Mouse (Mus musculus) erythroblast, embryonic 14.5 days (primary cell): ENCODE measurements around the gene Kif22. TPM values are rescaled to one million over a fixed set of nuclear protein-coding genes. Genes with fewer than 3 reads are reported as not detected.

Experiments used
- H3K27me3 ChIP-seq: 2 replicates; pipeline ENCODE4 v1.6.1; 2012; ENCODE audit warnings: inconsistent platforms; ENCODE audit not compliant: control insufficient read depth
- H3K36me3 ChIP-seq: 2 replicates; pipeline ENCODE4 v1.6.1; 2012; ENCODE audit warnings: mild to moderate bottlenecking, inconsistent platforms; ENCODE audit not compliant: control insufficient read depth
- H3K4me1 ChIP-seq: 2 replicates; pipeline ENCODE4 v1.6.1; 2012; ENCODE audit warnings: inconsistent platforms; ENCODE audit not compliant: control insufficient read depth
- H3K4me3 ChIP-seq: replicated peaks from 2 replicates; pipeline ENCODE3; 2012; ENCODE audit warnings: moderate library complexity, mild to moderate bottlenecking, inconsistent platforms
- H3K9me3 ChIP-seq: 2 replicates; pipeline ENCODE4 v1.6.1; 2012; ENCODE audit warnings: low read length, inconsistent platforms, mixed read lengths; ENCODE audit not compliant: control insufficient read depth
- GATA1 ChIP-seq: IDR thresholded peaks from 2 replicates; pipeline ENCODE4 v1.6.1; 2012; ENCODE audit warnings: low read length, inconsistent platforms, mixed read lengths
- TAL1 ChIP-seq: IDR thresholded peaks from 3 replicates; pipeline ENCODE4 v1.6.1; 2012; ENCODE audit warnings: low read length, inconsistent platforms, mixed read lengths
- polyA plus RNA-seq: library from polyadenylated mRNA; stranded (reverse); fragments of >175 nt; gene quantifications from 2 replicates; pipeline ENCODE4 v1.2.3, GENCODE M21; 2012

The Kif22 gene
- polyA plus RNA-seq, 1 experiment = 23.7 TPM

DNA sequence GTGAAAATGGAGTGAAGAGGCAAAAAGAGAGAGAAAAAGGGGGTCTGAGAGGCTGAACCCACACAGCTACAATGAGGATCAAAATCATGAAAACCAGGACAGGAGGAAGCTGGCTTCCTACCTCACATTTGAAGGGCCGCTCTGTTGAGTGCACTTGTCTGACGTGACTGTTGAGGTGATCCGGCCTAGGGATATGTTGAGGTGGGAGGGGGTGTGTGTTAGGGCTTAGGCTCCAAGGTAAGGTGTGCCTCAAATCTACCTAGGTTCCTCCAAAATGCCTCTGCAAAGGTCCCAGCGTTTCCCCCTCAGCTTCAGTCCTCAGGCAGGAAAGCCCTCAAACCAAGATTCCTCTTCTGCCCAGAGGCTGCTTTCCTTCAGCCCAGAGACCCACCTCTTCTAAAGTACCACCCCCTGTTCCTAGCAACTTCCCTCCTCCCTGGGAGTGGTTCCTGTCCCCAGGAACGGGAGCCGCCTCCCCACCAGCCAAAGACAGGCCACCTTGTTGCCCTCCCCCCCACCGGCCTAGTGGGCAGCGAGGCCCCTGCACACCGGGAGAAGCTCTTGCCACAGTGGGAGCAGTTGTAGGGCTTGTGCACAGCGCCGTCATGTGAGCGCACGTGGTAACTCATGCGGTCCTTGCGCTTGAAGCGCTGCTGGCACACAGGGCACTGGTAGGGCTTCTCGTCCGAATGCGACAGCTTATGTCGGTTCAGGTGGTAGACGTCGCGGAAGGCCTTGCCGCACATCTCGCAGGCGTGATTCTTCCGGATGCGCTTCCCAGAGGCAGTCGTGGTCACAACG lies 17.3 kb downstream of the Kif22 start:
- Histone ChIP-seq H3K4me3 (peak overlapping the region; percentile 94), H3K36me3 (peaks cover 73% of the 10 kb centered on the region), H3K27me3 (peaks cover 7% of the 10 kb centered on the region), H3K4me1 (peaks cover 76% of the 10 kb centered on the region), H3K9me3 (no peaks in the 10 kb centered on the region)
- TF ChIP-seq GATA1 = no peak
- no peak for TF ChIP-seq TAL1

DNA sequence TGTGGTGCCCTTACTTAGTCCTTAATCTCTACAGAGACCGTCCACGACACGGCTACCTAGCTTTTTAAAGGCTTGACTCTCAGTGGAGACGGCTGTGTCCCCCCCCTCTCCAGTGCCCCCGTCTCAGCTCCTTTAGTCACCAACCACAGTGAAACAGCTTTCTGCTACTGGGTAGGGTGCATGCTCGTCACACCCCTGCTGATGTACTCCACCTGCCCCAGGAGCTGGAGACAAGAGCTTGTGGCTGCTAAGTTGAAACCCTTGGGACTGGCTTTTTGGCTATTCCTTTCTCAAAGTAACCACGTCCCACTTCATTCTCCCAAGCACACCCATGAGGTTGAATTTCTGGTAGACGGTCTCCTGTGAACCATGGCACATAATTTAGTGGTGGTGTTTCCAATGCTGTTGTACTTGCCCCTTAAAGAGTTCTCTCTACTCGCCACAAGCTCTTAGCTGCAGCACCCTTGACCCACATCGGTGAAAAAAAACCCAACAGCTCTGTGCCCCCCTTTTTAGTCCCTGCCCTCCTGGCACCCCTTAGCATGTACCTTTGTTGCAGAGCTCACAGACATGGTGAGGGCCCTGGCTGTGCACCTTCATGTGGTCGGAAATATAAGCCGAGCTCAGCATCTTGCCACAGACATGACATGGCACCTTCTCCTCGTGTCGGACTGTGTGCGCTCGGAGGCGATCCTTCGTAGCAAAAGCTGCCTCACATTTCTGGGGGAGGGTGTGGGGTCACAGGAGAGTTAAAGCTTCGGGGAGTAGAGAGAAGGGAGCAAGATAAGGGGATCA lies 18.2 kb downstream of the Kif22 start:
- no peaks in the 10 kb centered on the region for H3K9me3 ChIP-seq
- peaks cover 7% of the 10 kb centered on the region for H3K27me3 ChIP-seq
- H3K36me3 ChIP-seq = peaks cover 64% of the 10 kb centered on the region
- TF ChIP-seq GATA1 = no peak
- TF ChIP-seq TAL1 = no peak
- peak overlapping the region; percentile 94 for H3K4me3 ChIP-seq
- H3K4me1 ChIP-seq = peaks cover 71% of the 10 kb centered on the region

DNA sequence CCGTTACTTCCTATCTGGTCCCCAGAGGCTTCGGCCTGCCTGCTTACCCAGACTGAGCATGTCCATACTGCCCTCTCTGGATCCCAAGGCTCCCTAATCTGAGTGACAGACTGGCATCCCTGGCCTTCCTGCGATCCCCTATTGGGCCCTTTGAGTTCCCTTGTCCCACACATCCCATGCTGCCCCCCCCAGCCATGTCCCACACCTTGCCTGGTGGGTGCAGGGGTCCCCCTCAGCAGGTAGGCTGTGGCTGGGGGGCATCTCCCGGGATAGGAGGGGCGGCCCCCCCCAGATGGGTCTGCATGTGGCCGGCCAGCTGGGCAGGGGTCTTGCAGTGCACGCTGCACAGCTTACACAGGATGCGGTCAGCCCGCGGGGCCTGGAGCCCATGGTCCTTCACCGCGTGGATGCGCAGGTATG lies 19.0 kb downstream of the Kif22 start:
- H3K27me3 ChIP-seq = peaks cover 7% of the 10 kb centered on the region
- TF ChIP-seq TAL1 (no peak), GATA1 (no peak)
- H3K36me3 ChIP-seq = peaks cover 56% of the 10 kb centered on the region
- H3K4me1 ChIP-seq = peaks cover 63% of the 10 kb centered on the region
- peak overlapping the region; percentile 94 for H3K4me3 ChIP-seq
- no peaks in the 10 kb centered on the region for H3K9me3 ChIP-seq

DNA sequence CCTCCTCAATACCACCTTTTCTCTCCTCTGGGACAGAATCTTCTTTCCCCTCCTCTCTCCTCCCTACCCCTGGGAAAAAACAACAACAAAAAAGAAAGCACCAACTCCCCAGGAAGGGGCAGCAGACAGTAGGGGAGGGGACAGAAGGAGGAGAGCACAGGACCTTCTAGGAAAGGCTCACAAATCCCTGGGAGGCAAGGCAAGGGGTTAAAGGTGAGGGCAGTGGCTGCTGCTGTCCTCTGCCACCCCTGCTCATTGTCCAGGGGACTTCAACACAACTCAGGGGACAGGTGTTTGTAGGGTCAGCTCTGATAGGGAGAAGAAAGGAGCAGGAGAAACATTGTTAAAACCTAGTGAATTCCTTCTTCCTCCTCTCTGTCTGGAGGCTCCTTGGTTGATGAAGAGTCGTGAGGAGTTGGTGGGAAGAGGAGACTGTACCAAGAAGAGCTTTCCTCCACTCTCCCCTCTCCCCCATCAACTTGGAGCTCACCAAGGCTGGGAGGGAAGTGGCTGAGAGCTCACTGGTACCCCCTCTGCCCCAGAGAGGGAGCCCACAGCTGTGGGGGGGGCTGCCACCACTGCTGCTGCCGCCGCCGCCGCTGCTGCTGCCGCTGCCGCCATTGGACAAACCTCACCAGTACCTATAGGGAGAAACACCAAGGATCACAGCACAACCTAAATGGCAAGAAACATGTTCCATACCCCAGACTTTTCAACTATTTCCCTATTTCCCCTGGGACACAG lies 19.6 kb downstream of the Kif22 start:
- peaks cover 50% of the 10 kb centered on the region for H3K36me3 ChIP-seq
- H3K27me3 ChIP-seq = peaks cover 7% of the 10 kb centered on the region
- TF ChIP-seq TAL1 = no peak
- TF ChIP-seq GATA1 = no peak
- peak overlapping the region; percentile 94 for H3K4me3 ChIP-seq
- H3K4me1 ChIP-seq = peaks cover 62% of the 10 kb centered on the region
- no peaks in the 10 kb centered on the region for H3K9me3 ChIP-seq

DNA sequence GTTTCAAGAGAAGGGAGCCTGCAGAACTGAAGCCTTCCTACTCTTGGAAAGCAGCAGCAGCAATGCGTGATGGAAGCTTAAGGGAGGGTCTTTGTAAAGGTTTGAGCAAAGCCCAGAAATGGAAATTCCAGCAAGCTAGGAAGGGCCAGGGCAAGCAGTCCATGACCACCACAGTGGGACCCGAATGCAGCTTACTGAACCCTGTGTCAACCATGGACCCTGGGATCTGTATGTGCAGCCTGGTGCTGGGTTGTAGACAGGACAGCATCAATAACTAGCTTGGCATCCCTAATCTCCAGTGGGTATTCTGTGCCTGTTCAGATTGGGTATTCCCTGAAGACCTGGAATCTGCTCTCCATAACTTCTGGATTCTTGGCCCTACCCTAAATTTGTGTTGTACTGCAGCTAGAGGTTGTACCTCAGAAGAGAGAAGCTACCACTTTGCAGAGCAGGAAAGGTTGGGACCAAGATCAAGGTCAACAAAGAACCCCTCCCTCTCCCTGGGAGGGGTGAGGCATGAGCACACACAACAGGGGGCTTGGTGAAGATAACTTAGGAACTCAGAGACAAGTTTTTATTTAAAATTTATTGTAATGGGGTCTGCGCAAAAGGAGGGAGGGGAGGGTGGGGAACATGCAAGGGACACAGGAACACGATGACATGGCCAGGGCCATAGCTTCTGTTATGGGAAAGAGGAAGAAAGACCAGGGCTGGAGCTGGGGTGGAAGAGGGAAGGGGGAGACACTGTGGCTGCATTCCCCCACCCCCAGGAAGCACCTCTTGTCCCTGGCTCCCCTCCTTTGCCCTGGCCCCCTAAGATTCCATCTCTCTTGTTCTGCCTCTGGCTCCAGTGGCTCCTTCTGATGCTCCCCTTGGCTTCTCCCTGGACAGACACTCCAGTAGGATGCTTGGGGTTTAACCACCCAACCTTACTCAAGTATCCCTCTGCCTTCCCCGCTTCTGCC lies 20.4 kb downstream of the Kif22 start:
- Histone ChIP-seq H3K9me3 (no peaks in the 10 kb centered on the region), H3K4me3 (peak overlapping the region; percentile 34), H3K27me3 (peaks cover 7% of the 10 kb centered on the region), H3K4me1 (peaks cover 64% of the 10 kb centered on the region), H3K36me3 (peaks cover 46% of the 10 kb centered on the region)
- TF ChIP-seq TAL1 (no peak), GATA1 (no peak)

DNA sequence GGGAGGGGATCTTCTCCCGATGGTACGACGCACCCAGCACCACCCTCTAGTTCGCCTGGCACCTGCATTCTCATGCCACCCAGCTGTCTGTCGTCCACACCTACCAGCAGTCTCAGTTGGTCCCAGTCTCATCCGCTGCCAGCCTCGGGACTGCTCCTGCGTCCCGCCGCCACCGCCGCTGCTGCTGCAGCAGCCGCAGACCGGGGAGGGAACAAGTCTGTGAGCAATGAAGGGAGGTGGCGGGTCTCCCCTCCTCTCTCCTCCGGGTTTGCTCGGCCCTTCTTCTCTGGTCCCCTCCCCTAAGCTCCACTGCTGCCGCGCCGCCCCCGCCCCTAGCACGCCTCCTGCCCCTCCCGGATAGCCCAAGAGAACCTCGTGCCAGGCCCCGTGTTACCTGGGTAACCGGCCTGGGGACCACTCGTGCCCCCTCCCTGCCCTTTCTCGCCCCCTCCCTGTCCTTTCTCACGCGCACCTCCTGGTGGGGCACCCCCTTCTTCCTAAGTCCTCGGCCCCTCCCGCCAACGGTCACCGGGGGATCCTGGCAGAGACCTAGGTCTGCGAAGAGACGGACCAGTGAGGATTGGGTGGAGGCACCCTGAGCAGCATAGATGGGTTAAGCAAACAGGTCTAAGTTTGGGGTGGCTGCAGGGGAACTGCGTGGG lies 21.2 kb downstream of the Kif22 start, which contains the start of the genes Gm42742 and Prrt2:
Gm42742 (minus strand) TSS at position 197 of the 662 bp plus-strand sequence.
Prrt2 (minus strand) TSS at position 311 of the 662 bp plus-strand sequence.
- H3K4me3 ChIP-seq = peak within 1 kb of the TSS; percentile 34
- TF ChIP-seq GATA1 = no peak
- TF ChIP-seq TAL1 = no peak
- no peaks in the 10 kb centered on the region for H3K9me3 ChIP-seq
- peaks cover 47% of the 10 kb centered on the region for H3K36me3 ChIP-seq
- peaks cover 7% of the 10 kb centered on the region for H3K27me3 ChIP-seq
- H3K4me1 ChIP-seq = peaks cover 72% of the 10 kb centered on the region

DNA sequence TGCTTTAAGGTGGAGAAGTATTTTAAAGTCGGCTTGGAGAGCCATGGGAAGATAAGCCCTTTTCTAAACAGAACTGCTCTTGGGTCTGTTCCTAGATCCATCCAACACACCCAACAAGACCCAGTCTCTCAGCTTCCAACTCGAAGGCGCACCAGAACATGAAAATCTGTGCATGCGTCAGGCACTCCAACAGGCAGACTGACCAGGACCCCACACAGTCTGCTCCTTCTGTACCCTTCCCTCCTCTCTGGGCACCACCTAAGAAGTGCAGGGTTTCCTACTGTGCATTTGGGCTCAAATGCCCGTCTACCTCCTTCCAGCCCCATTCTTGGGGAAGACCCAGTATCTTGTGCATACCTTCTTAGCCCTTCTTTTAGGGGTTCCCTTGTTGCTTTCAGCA lies 21.8 kb downstream of the Kif22 start:
- TF ChIP-seq GATA1 (no peak), TAL1 (no peak)
- Histone ChIP-seq H3K9me3 (no peaks in the 10 kb centered on the region), H3K4me1 (peaks cover 74% of the 10 kb centered on the region), H3K4me3 (peak overlapping the region; percentile 34), H3K36me3 (peaks cover 49% of the 10 kb centered on the region), H3K27me3 (peaks cover 7% of the 10 kb centered on the region)

DNA sequence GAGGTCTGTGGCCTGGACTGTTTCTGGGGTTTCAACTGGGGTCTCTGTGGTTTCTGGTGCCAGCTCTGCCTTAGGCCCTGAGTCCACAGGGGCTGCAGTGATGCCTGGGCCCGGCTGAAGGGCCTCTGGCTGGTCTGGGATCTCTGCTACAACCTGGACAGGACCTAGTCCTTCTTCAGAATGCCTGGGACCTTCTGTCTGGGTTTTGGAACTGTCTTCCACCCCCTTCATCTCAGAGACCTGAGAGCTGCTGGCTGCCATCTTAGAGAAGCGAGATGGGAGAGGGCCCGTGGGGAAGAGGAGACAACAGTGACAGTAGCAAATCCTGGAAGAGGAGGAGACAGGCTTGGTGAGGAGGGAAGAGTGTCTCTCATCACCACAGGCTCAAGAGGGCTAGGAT lies 22.2 kb downstream of the Kif22 start:
- Histone ChIP-seq H3K4me3 (no peak overlapping the region), H3K9me3 (no peaks in the 10 kb centered on the region), H3K36me3 (peaks cover 49% of the 10 kb centered on the region), H3K4me1 (peaks cover 74% of the 10 kb centered on the region), H3K27me3 (peaks cover 7% of the 10 kb centered on the region)
- TF ChIP-seq TAL1 (no peak), GATA1 (no peak)
